Mouse (Mus musculus): ENCODE data around the gene Gpr107. TPM values are rescaled to one million over a fixed set of nuclear protein-coding genes. Genes with fewer than 3 reads are reported as not detected.
A peak's percentile ranks its signal among the peaks of the same experiment; 100 is the strongest.

Gpr107 gene
- polyA plus RNA-seq, 1 experiment from 2014 or later = 33.2 TPM

- 14% methylated on average over 22 of the region's 22 CpGs for WGBS
- H3K9me3 ChIP-seq = no peaks in the 10 kb centered on the region
- peak; percentile 76; the same call in 1 of the 2 replicates for ATAC-seq (ENCODE audit: insufficient read depth, low FRiP score, low read depth)
- H3K36me3 ChIP-seq = no peaks in the 10 kb centered on the region
- peaks cover 69% of the 10 kb centered on the region for H3K4me1 ChIP-seq
- peak overlapping the region; percentile 64 for H3K27ac ChIP-seq
- H3K4me3 ChIP-seq (replicated peaks) = peak overlapping the region; percentile 49
- H3K9ac ChIP-seq = peak overlapping the region; percentile 21; the same call in 1 of the 2 replicates
- H3K4me2 ChIP-seq = peak overlapping the region; percentile 87
- no peaks in the 10 kb centered on the region for H3K27me3 ChIP-seq (replicated peaks)
Observed at GRCm38 (mm10) chr2:31258609-31259366, 106.7 kb downstream of the Gpr107 start.

- Histone ChIP-seq H3K4me3 (replicated peaks) (peak overlapping the region; percentile 49), H3K36me3 (no peaks in the 10 kb centered on the region), H3K9ac (no peak overlapping the region), H3K27ac (peak overlapping the region; percentile 64), H3K4me2 (peak overlapping the region; percentile 87), H3K9me3 (no peaks in the 10 kb centered on the region), H3K27me3 (replicated peaks) (no peaks in the 10 kb centered on the region), H3K4me1 (peaks cover 72% of the 10 kb centered on the region)
- ATAC-seq (ENCODE audit: insufficient read depth, low FRiP score, low read depth) = peak; percentile 16; the same call in 1 of the 2 replicates
- WGBS = 37% methylated on average over 9 of the region's 9 CpGs
Observed at GRCm38 (mm10) chr2:31259367-31259920, 107.3 kb downstream of the Gpr107 start.

GRCm38 (mm10) chr2:31260549-31260948, 108.4 kb downstream of the Gpr107 start:
- no peaks in the 10 kb centered on the region for H3K27me3 ChIP-seq (replicated peaks)
- no peak overlapping the region for H3K4me3 ChIP-seq (replicated peaks)
- WGBS = 84% methylated on average over 8 of the region's 8 CpGs
- H3K9ac ChIP-seq = no peak overlapping the region
- no peaks in the 10 kb centered on the region for H3K36me3 ChIP-seq
- H3K4me2 ChIP-seq = no peak overlapping the region
- H3K27ac ChIP-seq = no peak overlapping the region
- no peaks in the 10 kb centered on the region for H3K9me3 ChIP-seq
- peaks cover 72% of the 10 kb centered on the region for H3K4me1 ChIP-seq
- ATAC-seq (ENCODE audit: insufficient read depth, low FRiP score, low read depth) = no peak

GRCm38 (mm10) chr2:31263039-31263461, 110.9 kb downstream of the Gpr107 start:
- Histone ChIP-seq H3K4me1 (peaks cover 53% of the 10 kb centered on the region), H3K36me3 (no peaks in the 10 kb centered on the region), H3K27ac (peak overlapping the region; percentile 67), H3K4me3 (replicated peaks) (no peak overlapping the region), H3K27me3 (replicated peaks) (no peaks in the 10 kb centered on the region), H3K9me3 (no peaks in the 10 kb centered on the region), H3K4me2 (no peak overlapping the region), H3K9ac (no peak overlapping the region)
- ATAC-seq (ENCODE audit: insufficient read depth, low FRiP score, low read depth) = no peak
- 51% methylated on average over 8 of the region's 8 CpGs for WGBS

- peak overlapping the region; percentile 67 for H3K27ac ChIP-seq
- no peak overlapping the region for H3K4me2 ChIP-seq
- WGBS = 31% methylated on average over 10 of the region's 10 CpGs
- H3K4me1 ChIP-seq = peaks cover 46% of the 10 kb centered on the region
- no peak overlapping the region for H3K9ac ChIP-seq
- no peaks in the 10 kb centered on the region for H3K9me3 ChIP-seq
- no peak; the same call in 1 of the 2 replicates for ATAC-seq (ENCODE audit: insufficient read depth, low FRiP score, low read depth)
- no peak overlapping the region for H3K4me3 ChIP-seq (replicated peaks)
- no peaks in the 10 kb centered on the region for H3K36me3 ChIP-seq
- no peaks in the 10 kb centered on the region for H3K27me3 ChIP-seq (replicated peaks)
Observed at GRCm38 (mm10) chr2:31263746-31264378, 111.7 kb downstream of the Gpr107 start.

DNA sequence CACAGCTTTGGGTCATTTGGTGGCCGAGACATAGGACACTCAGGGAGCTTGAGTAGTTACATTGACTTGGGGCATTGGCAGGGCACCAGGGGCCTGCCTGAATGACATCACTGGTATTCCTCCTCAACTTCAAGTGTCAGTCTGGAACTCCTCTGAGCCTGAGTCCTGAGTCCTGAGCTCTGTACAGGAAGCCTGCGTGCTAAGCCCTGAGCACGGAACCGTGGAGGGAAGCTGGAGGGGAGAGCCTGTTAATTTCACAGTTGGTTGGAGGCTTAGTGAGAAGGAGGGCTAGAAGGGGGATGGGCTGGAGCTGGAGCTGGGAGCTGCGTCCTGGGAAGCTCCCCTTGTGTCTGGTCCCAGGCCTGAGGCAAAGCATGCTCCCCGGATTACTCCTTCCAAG, 115.3 kb downstream of the Gpr107 start:
- Histone ChIP-seq H3K27ac (no peak overlapping the region), H3K9me3 (no peaks in the 10 kb centered on the region), H3K36me3 (no peaks in the 10 kb centered on the region), H3K27me3 (replicated peaks) (no peaks in the 10 kb centered on the region), H3K9ac (no peak overlapping the region), H3K4me2 (no peak overlapping the region), H3K4me3 (replicated peaks) (no peak overlapping the region), H3K4me1 (peaks cover 36% of the 10 kb centered on the region)
- ATAC-seq (ENCODE audit: insufficient read depth, low FRiP score, low read depth) = no peak
- WGBS = 54% methylated on average over 6 of the region's 6 CpGs

Other genes with a start within 250 kb of the Gpr107 start
- gene Ptges, start 222.5 kb upstream of the Gpr107 start, polyA plus RNA-seq (2015; fragmentation: Nextera tagmentation; extraction: Ambion mirVana) = 6.7 and 9.0 TPM in 2 replicates
- 30.6 and 31.1 TPM in 2 replicates for gene Tor1b, start 199.4 kb upstream of the Gpr107 start, polyA plus RNA-seq (2015; fragmentation: Nextera tagmentation; extraction: Ambion mirVana)
- gene Tor1a, start 184.4 kb upstream of the Gpr107 start, polyA plus RNA-seq (2015; fragmentation: Nextera tagmentation; extraction: Ambion mirVana) = 73.9 and 74.5 TPM in 2 replicates
- 53.8 TPM in 2 replicates for gene BC005624, start 170.1 kb upstream of the Gpr107 start, polyA plus RNA-seq (2015; fragmentation: Nextera tagmentation; extraction: Ambion mirVana)
- 17.4 and 19.0 TPM in 2 replicates for gene Usp20, start 170.0 kb upstream of the Gpr107 start, polyA plus RNA-seq (2015; fragmentation: Nextera tagmentation; extraction: Ambion mirVana)
- 27.8 and 34.0 TPM in 2 replicates for gene Fnbp1, start 10.3 kb upstream of the Gpr107 start, polyA plus RNA-seq (2015; fragmentation: Nextera tagmentation; extraction: Ambion mirVana)
- 22.3 and 24.3 TPM in 2 replicates for gene Ncs1, start 93.5 kb downstream of the Gpr107 start, polyA plus RNA-seq (2015; fragmentation: Nextera tagmentation; extraction: Ambion mirVana)
- gene Hmcn2, start 162.1 kb downstream of the Gpr107 start, polyA plus RNA-seq (2015; fragmentation: Nextera tagmentation; extraction: Ambion mirVana) = 3.4 and 4.1 TPM in 2 replicates

Data from stomach, embryonic 15.5 days (tissue).